ENCODE assay signal across 9 mouse cellular contexts in genomic region chr8:84185117-84185516, GRCm38 (mm10). TPM values are rescaled to one million over a fixed set of nuclear protein-coding genes. Genes with fewer than 3 reads are reported as not detected.
DNase-seq lines count a peak whose midpoint lies in the region; ATAC-seq and TF ChIP-seq lines count a peak whose summit lies in the region.
"Had no signal": no experiment of that assay in that cellular context is flagged by ENCODE, and none has a peak within 500 bp of the region (broad histone marks: within the 10 kb centered on the region; RNA-seq: fewer than 3 reads in every experiment).

TSS of gene Nanos3 (minus strand) at chr8:84185217.

- peak within 1 kb of the TSS; percentile 52 for H3K4me3 ChIP-seq in erythroblast, embryonic 14.5 days (replicated peaks)
- H3K4me3 ChIP-seq in spleen, adult 2 months (ENCODE audit: extremely low read depth, insufficient read depth, insufficient read length): peak within 1 kb of the TSS; percentile 55; the same call in 1 of the 2 replicates
- peak within 1 kb of the TSS; percentile 69 for H3K4me3 ChIP-seq in liver, embryonic 11.5 days (ENCODE audit: low read depth, low read length)

- DNase-seq in spleen, adult 2 months (ENCODE audit: low read depth in 1 of 2, low spot score in 2 of 2): no peak
- no peak for DNase-seq in spleen, postnatal 4 days (ENCODE audit: low spot score in 2 of 2)
- DNase-seq in liver, embryonic 11.5 days (ENCODE audit: low spot score): no peak
- no peak for DNase-seq in ovary, postnatal 14 days (ENCODE audit: low spot score)
- DNase-seq in right cerebral cortex, postnatal 36 days (ENCODE audit: low spot score in 2 of 2): no peak
- no peak for DNase-seq in thymus, adult 18-20 months

- H3K9me3 ChIP-seq in erythroblast, embryonic 14.5 days (ENCODE audit: control insufficient read depth, low read length): peaks cover 3% of the 10 kb centered on the region; the same call in 1 of the 2 replicates
- no peaks in the 10 kb centered on the region for H3K9me3 ChIP-seq in liver, embryonic 11.5 days (ENCODE audit: control insufficient read depth, low read length)

- H3K36me3 ChIP-seq in erythroblast, embryonic 14.5 days (ENCODE audit: control insufficient read depth): no peaks in the 10 kb centered on the region
- H3K36me3 ChIP-seq in spleen, adult 2 months (ENCODE audit: control insufficient read depth, insufficient read depth, low read length): no peaks in the 10 kb centered on the region
- no peaks in the 10 kb centered on the region for H3K36me3 ChIP-seq in liver, embryonic 11.5 days (ENCODE audit: control insufficient read depth, insufficient read depth, low read length)

- no peak for TF ChIP-seq POLR2A in spleen, adult 2 months (IDR thresholded peaks at IDR 0.05; ENCODE audit: low read depth, low read length)

- peak within 1 kb of the TSS; percentile 82 for H3K9ac ChIP-seq in liver, embryonic 11.5 days (ENCODE audit: low read depth, low read length)

- peak within 1 kb of the TSS; percentile 91 for H3K4me2 ChIP-seq in liver, embryonic 11.5 days

- ATAC-seq in erythroblast, adult 5-6 weeks (replicated peaks; ENCODE audit: low FRiP score, poor library complexity, severe bottlenecking): no peak
- no peak for ATAC-seq in liver, embryonic 11.5 days (replicated peaks; ENCODE audit: low FRiP score)
- ATAC-seq: inflammation-experienced regulatory T-cells, adult 6 months had no signal

- TF ChIP-seq CTCF in spleen, adult 2 months (IDR thresholded peaks at IDR 0.05; ENCODE audit: extremely low read depth, insufficient read depth, insufficient read length, insufficient replicate concordance): no peak

- H3K27me3 ChIP-seq in erythroblast, embryonic 14.5 days (ENCODE audit: control insufficient read depth): peaks cover 45% of the 10 kb centered on the region
- H3K27me3 ChIP-seq in spleen, adult 2 months (ENCODE audit: control insufficient read depth, insufficient read depth, low read length): peaks cover 3% of the 10 kb centered on the region; the same call in 1 of the 2 replicates
- peaks cover 25% of the 10 kb centered on the region for H3K27me3 ChIP-seq in liver, embryonic 11.5 days (replicated peaks; ENCODE audit: control insufficient read depth, insufficient read depth, low read length)

- H3K27ac ChIP-seq in spleen, adult 2 months (ENCODE audit: insufficient read depth, low read length): no peak within 1 kb of the TSS
- no peak within 1 kb of the TSS for H3K27ac ChIP-seq in liver, embryonic 11.5 days (ENCODE audit: low read depth, low read length)

- peaks cover 30% of the 10 kb centered on the region for H3K4me1 ChIP-seq in erythroblast, embryonic 14.5 days (ENCODE audit: control insufficient read depth)
- peaks cover 3% of the 10 kb centered on the region for H3K4me1 ChIP-seq in spleen, adult 2 months (ENCODE audit: control insufficient read depth, insufficient read depth, insufficient read length)
- H3K4me1 ChIP-seq in liver, embryonic 11.5 days (replicated peaks; ENCODE audit: control insufficient read depth, insufficient read depth, low read length): peaks cover 24% of the 10 kb centered on the region

- 97% methylated on average over 7 of the region's 7 CpGs for WGBS in spleen, adult 2 months
- WGBS in liver, embryonic 11.5 days: 95% methylated on average over 7 of the region's 7 CpGs

RNA-seq across cellular contexts. Expression of gene Nanos3, which starts in this region (rescaled TPM):
- not detected in 2 replicates for polyA plus RNA-seq in erythroblast, embryonic 14.5 days (2012)
- not detected in 2 replicates for total RNA-seq in erythroblast, adult 5-6 weeks (2015; ENCODE audit: low replicate concordance)
- not detected in 2 replicates for total RNA-seq in erythroblast, adult 5-6 weeks (2017; ENCODE audit: low replicate concordance)
- polyA plus RNA-seq in spleen, adult 2 months (2012; rRNA removed): 1.2 TPM in 1 of 2 replicates, not detected in the other
- 1.2 and 1.8 TPM in 2 replicates for polyA plus RNA-seq in liver, embryonic 11.5 days (2014; fragmentation: Nextera tagmentation; extraction: Ambion mirVana)
- polyA plus RNA-seq: inflammation-experienced regulatory T-cells, adult 6 months had no signal
